Mouse (Mus musculus) embryonic facial prominence, embryonic 10.5 days (tissue): ENCODE results near the gene Fzr1. TPM values are rescaled to one million over a fixed set of nuclear protein-coding genes. Genes with fewer than 3 reads are reported as not detected.

Experiments used
- DNase-seq: peaks from one replicate; pipeline ENCODE4 v3.0.0-alpha.2; 2017; ENCODE audit warnings: low spot score
- H3K27ac ChIP-seq: fragments of 300-500 bp; sonication (generic); replicated peaks from 2 replicates; pipeline ENCODE4 v1.5.1; 2016; ENCODE audit warnings: mild to moderate bottlenecking
- H3K27me3 ChIP-seq: fragments of 300-500 bp; sonication (generic); replicated peaks from 2 replicates; pipeline ENCODE4 v1.6.1; 2016; ENCODE audit warnings: low read depth, mild to moderate bottlenecking; ENCODE audit not compliant: poor library complexity, severe bottlenecking
- H3K36me3 ChIP-seq: fragments of 300-500 bp; sonication (generic); replicated peaks from 2 replicates; pipeline ENCODE4 v1.6.1; 2016; ENCODE audit warnings: mild to moderate bottlenecking, moderate library complexity
- H3K4me1 ChIP-seq: fragments of 300-500 bp; sonication (generic); 2 replicates; pipeline ENCODE4 v1.6.1; 2016
- H3K4me3 ChIP-seq: fragments of 300-500 bp; sonication (generic); 2 replicates; pipeline ENCODE4 v1.5.1; 2016; ENCODE audit warnings: mild to moderate bottlenecking, moderate library complexity
- H3K9me3 ChIP-seq: fragments of 300-500 bp; sonication (generic); 2 replicates; pipeline ENCODE4 v1.6.1; 2016; ENCODE audit warnings: mild to moderate bottlenecking
- WGBS: fragments of 180-500 bp; shearing (Covaris S2); methylation state at CpG from one replicate; pipeline ENCODE4 v1.1.7; 2016; 5-methylcytosine and 5-hydroxymethylcytosine counted together
- polyA plus RNA-seq: library from polyadenylated mRNA; unstranded; fragments of >200 nt; fragmentation: Nextera tagmentation; extraction: Ambion mirVana; gene quantifications from 2 replicates; pipeline ENCODE4 v1.2.1, GENCODE M21; 2016

Gene Fzr1
- polyA plus RNA-seq, 1 experiment from 2014 or later = 134 TPM

DNA sequence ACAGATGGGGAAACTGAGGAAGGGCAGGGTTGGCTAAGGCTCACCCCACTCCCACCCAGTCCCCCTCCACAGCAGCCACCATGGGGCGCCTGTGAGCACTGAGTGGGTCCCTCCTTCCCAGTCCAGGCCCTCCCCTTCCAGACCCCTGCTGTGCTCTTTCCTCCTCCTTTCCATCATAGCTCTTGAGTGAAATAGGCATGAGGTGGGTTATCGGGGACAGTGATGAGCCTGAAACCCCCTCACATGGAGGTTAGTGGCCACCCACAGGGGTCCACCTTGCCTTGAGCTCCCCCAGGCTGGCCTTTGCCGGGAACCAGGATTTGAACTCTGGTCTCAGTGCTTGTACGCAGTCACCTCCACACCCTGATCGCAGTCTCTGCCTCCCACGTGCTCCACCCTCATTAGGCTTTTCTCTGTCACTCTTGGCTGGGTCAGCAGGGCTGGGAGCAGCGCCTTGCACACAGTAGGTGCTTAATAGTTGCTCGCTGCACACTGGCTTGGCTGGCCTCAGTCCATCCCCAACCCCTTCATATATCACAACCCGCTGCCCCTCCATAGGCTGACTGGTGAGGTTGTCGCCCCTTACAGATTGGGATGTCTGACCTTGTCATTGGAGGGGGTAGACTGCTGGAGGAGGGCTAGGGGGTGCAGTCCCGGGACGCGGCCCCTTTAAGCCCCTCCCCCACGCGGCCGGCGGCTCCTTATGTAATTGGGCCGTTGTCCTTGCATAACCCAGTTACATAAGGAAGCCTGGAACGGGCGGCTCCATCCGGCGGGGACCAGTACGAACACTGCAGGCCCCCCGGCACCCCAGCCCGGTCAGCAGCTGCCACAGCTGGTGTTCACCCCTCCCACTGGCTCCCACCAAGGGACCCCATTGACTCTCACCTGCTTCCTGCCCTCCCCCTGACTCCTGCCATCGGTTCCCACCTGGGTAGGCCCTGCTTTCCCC is 35.3 kb upstream of the Fzr1 start:
- 0 out of 2 replicates have a peak, but pooled peaks cover 6% of the 10 kb centered on the region for H3K36me3 ChIP-seq
- no peaks in the 10 kb centered on the region for H3K9me3 ChIP-seq
- peak overlapping the region; percentile 90 for H3K27ac ChIP-seq
- DNase-seq = peak; percentile 85
- H3K27me3 ChIP-seq = peaks cover 18% of the 10 kb centered on the region
- H3K4me3 ChIP-seq = peak overlapping the region; percentile 44
- H3K4me1 ChIP-seq = peaks cover 95% of the 10 kb centered on the region
- 28% methylated on average over 26 of the region's 26 CpGs for WGBS

DNA sequence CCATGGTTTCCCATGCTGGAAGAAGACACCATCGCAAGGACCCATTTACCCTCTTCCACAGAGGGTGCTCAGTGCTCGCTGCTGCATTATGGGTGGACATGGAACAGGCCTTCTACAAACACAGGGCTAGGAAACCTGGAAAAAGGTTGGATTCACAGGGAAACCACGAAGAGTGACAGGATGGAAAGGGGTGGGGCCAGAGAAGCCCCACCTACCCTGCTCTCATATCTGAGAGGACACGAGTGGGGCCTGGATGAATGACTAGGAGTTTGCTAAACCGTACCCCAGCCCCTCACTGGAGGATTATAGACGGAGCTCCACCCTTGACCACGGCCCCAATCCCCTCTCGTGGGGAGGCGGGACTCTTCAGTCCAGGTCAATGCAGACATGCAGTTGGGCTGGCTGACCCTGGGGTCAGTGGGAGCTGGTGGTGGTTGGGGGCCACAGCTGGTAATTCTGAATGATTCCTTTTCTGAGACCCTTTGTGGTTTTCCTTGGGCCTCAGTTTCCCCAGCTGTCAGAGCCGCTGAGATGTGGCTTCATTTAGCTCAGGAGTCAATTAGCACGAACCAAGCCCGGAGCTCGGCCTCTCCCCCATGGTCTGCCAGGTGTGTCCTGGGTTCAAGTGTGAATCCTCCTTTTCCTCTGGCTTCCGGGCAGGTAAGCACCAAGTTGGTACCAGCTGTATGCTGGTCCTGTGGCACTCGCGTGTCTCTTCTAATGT is 34.4 kb upstream of the Fzr1 start:
- Histone ChIP-seq H3K36me3 (0 out of 2 replicates have a peak, but pooled peaks cover 6% of the 10 kb centered on the region), H3K4me1 (peaks cover 95% of the 10 kb centered on the region), H3K27me3 (peaks cover 19% of the 10 kb centered on the region), H3K27ac (peak overlapping the region; percentile 90), H3K4me3 (no peak overlapping the region), H3K9me3 (no peaks in the 10 kb centered on the region)
- no peak for DNase-seq
- 75% methylated on average over 16 of the region's 16 CpGs for WGBS

DNA sequence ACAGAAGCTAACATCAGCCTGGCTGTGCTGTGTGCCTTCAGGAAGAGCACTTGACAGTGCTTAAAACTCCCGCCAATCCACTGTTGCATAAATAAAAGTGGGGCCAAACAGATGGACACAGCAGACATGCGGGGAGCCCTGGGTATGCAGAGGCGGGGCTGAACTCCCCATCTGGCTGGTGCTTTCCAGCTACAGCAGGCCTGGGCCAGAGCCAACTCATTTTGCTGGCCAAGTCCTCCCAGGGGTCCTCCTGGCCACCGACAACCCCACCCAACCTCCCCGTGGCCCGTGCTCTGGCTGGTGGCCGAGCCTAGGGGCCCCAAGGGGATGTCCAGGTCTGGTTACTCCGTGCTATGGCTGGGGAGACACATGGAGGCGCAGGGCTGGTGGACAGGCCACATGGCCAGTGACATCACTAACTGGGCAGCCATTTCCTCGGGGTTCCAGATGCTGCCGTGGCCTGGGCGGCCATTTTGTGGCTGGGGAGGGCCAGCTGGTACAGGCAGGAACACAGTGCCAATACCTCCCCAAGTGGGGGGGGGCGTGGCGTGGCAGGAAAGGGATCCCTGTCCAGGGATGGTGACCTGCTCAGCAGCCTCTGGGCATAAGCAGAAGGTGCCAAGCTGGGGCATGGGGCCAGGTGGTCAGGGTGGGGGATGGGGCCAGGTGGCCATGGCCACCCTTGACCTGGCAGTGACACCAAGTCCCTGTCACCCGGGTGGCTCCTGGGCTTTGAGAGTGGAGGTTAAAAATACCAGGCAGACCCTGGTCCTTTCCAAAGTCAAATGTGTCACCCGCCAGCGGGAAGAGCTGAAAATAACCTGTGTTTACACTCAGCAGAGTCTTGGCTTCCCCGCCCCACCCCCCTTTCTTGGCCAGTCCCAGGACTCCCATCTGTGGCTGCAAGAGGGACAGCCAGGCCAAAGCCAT is 33.4 kb upstream of the Fzr1 start:
- Histone ChIP-seq H3K36me3 (0 out of 2 replicates have a peak, but pooled peaks cover 6% of the 10 kb centered on the region), H3K4me1 (peaks cover 95% of the 10 kb centered on the region), H3K4me3 (peak overlapping the region; percentile 6; the same call in 1 of the 2 replicates), H3K9me3 (no peaks in the 10 kb centered on the region), H3K27ac (peak overlapping the region; percentile 90), H3K27me3 (peaks cover 22% of the 10 kb centered on the region)
- 80% methylated on average over 18 of the region's 18 CpGs for WGBS
- peak; percentile 23 for DNase-seq

DNA sequence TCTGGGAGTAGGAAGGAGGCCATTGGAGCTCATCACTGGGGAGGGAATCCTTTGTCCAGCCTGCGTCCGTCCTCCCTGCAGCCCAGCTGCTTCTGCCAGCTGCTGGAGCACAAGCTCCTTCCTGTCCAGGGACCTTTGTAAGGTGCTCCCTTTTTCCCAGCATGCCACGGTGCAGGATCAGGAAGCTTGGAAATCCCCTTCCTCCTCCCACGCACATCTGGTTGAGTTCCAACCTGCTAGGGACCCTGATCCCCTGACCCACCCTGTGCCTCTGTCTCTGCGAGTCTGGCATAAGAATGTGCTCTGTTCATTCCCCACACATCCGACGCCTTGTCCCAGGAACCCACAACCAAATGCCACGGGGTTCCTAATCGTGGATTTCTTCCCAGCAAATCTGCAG is 32.7 kb upstream of the Fzr1 start:
- WGBS = 84% methylated on average over 9 of the region's 9 CpGs
- peaks cover 95% of the 10 kb centered on the region for H3K4me1 ChIP-seq
- H3K36me3 ChIP-seq = peaks cover 7% of the 10 kb centered on the region; the same call in 1 of the 2 replicates
- H3K4me3 ChIP-seq = no peak overlapping the region
- H3K27ac ChIP-seq = peak overlapping the region; percentile 90
- no peaks in the 10 kb centered on the region for H3K9me3 ChIP-seq
- DNase-seq = no peak
- H3K27me3 ChIP-seq = peaks cover 29% of the 10 kb centered on the region

DNA sequence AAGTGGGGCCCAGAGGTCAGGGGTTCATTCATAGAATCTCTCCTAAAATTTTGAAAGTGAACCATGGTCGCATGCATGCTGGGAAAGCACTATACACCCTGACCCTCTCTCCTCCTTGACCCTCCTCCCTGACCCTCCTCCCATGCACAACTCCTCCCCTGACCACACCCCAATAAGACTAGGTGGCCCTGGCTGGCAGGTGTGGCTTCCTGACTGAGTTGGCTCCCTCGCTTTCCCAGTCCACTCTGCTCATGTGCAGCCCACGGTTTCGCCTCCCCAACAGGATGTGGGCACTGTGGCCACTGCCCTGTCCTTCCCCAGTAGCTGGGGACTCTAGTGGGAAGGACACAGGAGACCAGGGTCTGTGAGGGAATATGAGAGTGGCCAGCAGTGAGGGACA is 32.0 kb upstream of the Fzr1 start:
- H3K36me3 ChIP-seq = peaks cover 14% of the 10 kb centered on the region; the same call in 1 of the 2 replicates
- peaks cover 95% of the 10 kb centered on the region for H3K4me1 ChIP-seq
- H3K27me3 ChIP-seq = peaks cover 35% of the 10 kb centered on the region
- H3K9me3 ChIP-seq = no peaks in the 10 kb centered on the region
- peak overlapping the region; percentile 32; the same call in 1 of the 2 replicates for H3K4me3 ChIP-seq
- WGBS = 68% methylated on average over 4 of the region's 4 CpGs
- no peak for DNase-seq
- H3K27ac ChIP-seq = peak overlapping the region; percentile 66

DNA sequence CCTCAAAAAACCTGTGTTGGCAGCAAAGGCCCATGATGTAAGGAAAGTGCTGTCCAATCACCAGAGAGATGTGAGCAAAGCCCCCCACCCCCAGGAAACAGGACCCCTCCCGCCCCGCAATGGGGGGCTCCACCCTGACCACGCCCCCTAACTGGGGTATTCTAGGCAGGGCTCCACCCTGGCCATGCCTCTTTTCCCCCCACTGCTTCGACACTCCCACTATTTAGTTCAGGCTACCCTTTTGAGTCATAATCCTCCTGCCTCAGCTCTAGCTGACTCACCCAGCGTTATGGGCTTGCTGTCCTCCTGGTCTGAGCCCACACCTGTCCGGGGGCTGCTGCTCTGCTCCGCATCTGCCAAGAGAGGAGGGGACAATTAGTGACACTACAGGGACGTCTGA is 31.0 kb upstream of the Fzr1 start:
- WGBS = 7% methylated on average over 8 of the region's 8 CpGs
- peaks cover 91% of the 10 kb centered on the region for H3K4me1 ChIP-seq
- H3K9me3 ChIP-seq = no peaks in the 10 kb centered on the region
- peaks cover 46% of the 10 kb centered on the region for H3K27me3 ChIP-seq
- peak; percentile 68 for DNase-seq
- H3K36me3 ChIP-seq = peaks cover 20% of the 10 kb centered on the region; the same call in 1 of the 2 replicates
- H3K27ac ChIP-seq = peak overlapping the region; percentile 66
- H3K4me3 ChIP-seq = peak overlapping the region; percentile 32

DNA sequence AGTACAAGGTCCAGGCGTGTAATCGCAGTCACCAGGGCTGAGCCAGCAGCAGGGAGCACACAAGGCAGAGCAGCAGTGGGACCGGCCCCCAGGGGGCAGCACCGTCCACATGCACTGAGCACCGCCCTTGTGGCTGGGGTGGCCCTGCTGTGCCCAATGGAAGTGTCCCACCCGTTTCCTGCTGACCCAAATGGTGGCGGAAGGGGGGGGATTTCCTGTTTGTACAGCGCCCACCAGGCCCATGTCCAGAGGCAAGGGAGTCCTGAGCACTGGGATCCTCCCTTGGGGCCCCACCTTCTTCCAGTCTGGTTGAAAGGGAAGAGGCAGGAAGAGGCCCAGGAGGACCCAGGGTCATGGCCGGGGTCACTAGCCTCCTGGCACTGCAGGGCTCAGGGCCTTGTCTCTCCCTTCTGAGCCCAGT is 30.6 kb upstream of the Fzr1 start:
- Histone ChIP-seq H3K27me3 (peaks cover 50% of the 10 kb centered on the region), H3K9me3 (no peaks in the 10 kb centered on the region), H3K4me1 (peaks cover 91% of the 10 kb centered on the region), H3K27ac (peak overlapping the region; percentile 66), H3K4me3 (peak overlapping the region; percentile 32), H3K36me3 (peaks cover 20% of the 10 kb centered on the region; the same call in 1 of the 2 replicates)
- DNase-seq = peak; percentile 86
- WGBS = 12% methylated on average over 9 of the region's 9 CpGs

DNA sequence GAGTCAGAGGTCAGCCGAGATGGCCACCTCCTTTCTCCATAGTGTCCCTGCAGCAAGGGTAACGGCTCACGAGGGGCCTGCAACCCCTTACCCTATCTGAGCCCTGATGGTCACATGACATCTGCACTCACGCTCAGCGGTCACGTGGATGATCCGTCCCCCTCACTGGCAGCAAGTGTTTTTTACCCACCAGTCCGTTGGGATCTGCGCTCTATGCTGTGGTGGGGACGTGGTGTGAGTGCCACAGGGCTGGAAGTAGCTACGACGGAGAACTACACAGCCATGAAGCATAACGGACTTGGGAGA is 30.1 kb upstream of the Fzr1 start:
- Histone ChIP-seq H3K9me3 (no peaks in the 10 kb centered on the region), H3K4me1 (peaks cover 91% of the 10 kb centered on the region), H3K36me3 (peaks cover 20% of the 10 kb centered on the region; the same call in 1 of the 2 replicates), H3K4me3 (peak overlapping the region; percentile 50; the same call in 1 of the 2 replicates), H3K27me3 (peaks cover 55% of the 10 kb centered on the region), H3K27ac (peak overlapping the region; percentile 66)
- DNase-seq = no peak
- WGBS = 39% methylated on average over 13 of the region's 13 CpGs

DNA sequence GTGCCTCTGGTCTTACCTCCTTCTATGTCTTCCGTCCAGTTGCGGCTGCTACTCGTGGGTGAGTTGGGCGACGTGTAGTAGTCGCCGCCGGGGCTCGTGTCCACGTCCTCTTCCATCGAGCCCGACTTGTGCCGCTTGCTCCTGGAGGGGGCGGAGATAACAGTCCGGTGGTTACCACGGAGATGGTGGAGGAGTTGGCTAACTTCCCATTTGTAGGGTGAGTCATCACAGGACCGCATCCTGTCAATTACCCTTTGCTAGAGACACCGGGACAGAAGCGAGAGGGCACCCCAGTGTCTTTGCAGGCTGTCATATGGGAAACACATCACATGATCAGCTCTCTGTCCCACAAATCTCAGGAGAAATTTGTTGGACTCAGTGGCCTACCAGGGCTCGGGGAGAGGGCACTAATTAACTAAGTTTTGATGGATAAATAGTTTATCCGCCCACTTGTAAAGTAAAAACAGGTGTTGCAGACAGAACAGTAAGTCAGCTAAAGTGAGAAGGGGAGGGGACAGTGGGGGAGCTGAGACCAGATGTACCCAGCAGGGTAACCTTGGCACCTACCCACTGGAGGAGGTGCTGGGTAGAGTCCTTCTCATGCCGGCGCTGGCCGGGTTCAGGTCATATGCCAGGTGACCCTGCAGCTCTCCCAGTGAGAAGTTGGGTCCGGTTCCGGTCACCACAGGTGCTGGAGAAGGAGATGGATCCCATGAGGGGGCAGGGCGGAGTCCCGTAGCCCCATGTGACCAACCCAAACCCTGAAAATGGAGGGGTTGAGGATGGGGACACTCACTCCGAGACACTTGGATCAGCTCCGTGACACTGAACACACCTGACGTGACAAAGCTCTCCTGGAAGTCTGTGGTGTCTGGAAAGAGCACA is 29.5 kb upstream of the Fzr1 start:
- 21% methylated on average over 31 of the region's 31 CpGs for WGBS
- peaks cover 20% of the 10 kb centered on the region; the same call in 1 of the 2 replicates for H3K36me3 ChIP-seq
- peaks cover 61% of the 10 kb centered on the region for H3K27me3 ChIP-seq
- peak; percentile 66 for DNase-seq
- H3K27ac ChIP-seq = peak overlapping the region; percentile 66; the same call in 1 of the 2 replicates
- peak overlapping the region; percentile 50 for H3K4me3 ChIP-seq
- peaks cover 91% of the 10 kb centered on the region for H3K4me1 ChIP-seq
- H3K9me3 ChIP-seq = no peaks in the 10 kb centered on the region

DNA sequence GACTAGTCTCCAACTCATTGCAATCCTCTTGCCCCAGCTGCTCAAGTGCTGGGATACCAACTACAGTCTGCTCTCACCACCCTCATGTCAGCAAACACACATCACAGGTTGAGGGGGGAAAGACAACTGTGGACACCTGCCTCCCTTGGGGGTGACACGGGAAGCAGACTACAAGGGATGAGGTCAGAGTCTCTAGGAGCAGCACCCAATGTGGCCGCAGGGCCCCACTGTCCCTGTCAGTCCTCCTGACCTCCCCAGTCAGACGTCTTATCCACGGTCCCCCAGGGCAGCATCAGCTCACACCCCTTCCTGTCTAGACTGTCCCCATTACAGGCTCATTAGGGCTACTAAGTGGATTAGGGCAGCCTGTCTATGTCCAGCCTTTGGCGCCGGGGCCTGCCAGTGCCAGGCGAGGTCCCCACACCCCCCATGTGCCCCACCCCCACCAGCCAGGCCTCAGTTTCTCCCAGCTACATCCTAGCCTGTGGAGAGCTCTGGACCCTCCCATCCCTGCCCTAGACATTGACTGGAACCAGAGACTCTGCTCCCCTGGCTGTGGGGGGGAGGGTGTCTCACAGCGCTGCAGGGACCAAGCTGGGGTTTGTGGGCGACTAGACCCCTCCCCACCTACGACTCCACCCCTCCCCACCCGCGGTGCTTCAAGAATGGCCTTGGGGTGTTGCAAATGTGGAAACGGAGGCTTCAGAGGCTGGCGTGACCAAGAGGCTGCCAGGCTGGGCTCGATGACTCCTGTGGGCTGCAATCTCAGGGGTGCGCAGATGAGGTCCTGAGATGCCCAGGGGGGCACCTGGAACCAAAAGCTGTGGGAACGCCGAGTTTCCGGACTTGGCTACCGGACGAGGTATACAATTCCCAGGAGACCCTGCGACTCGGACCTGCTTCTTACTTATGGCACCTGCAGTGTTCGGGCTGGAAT is 28.5 kb upstream of the Fzr1 start:
- peak overlapping the region; percentile 50 for H3K4me3 ChIP-seq
- H3K9me3 ChIP-seq = no peaks in the 10 kb centered on the region
- WGBS = 18% methylated on average over 24 of the region's 24 CpGs
- H3K27ac ChIP-seq = peak overlapping the region; percentile 64
- peaks cover 91% of the 10 kb centered on the region for H3K4me1 ChIP-seq
- H3K27me3 ChIP-seq = peaks cover 71% of the 10 kb centered on the region
- no peak for DNase-seq
- H3K36me3 ChIP-seq = peaks cover 16% of the 10 kb centered on the region; the same call in 1 of the 2 replicates
